Mouse (Mus musculus) hindbrain, embryonic 16.5 days (tissue): ENCODE data around the gene Ago3. TPM values are rescaled to one million over a fixed set of nuclear protein-coding genes. Genes with fewer than 3 reads are reported as not detected.

Experiments
- ATAC-seq: fragments of 200-750 bp; cut with Nextera tagmentation; 2 replicates; pipeline ENCODE4 v1.8.0; 2017; ENCODE audit warnings: moderate TSS enrichment, moderate library complexity
- H3K27ac ChIP-seq: fragments of 300-500 bp; sonication (generic); 2 replicates; pipeline ENCODE4 v1.5.1; 2014; ENCODE audit warnings: low read depth, mild to moderate bottlenecking, control low read depth, low read length, moderate library complexity
- H3K27me3 ChIP-seq: fragments of 300-500 bp; sonication (generic); replicated peaks from 2 replicates; pipeline ENCODE4 v1.6.1; 2014; ENCODE audit warnings: low read length; ENCODE audit not compliant: control insufficient read depth, insufficient read depth
- H3K36me3 ChIP-seq: fragments of 300-500 bp; sonication (generic); 2 replicates; pipeline ENCODE4 v1.6.1; 2014; ENCODE audit warnings: mild to moderate bottlenecking, low read length, moderate library complexity, mixed read lengths; ENCODE audit not compliant: control insufficient read depth, insufficient read depth
- H3K4me1 ChIP-seq: fragments of 300-500 bp; sonication (generic); 2 replicates; pipeline ENCODE4 v1.6.1; 2014; ENCODE audit warnings: low read depth, low read length; ENCODE audit not compliant: control insufficient read depth, insufficient read depth
- H3K4me2 ChIP-seq: fragments of 300-500 bp; sonication (generic); 2 replicates; pipeline ENCODE4 v1.6.1; 2014; ENCODE audit warnings: mild to moderate bottlenecking, low read length, control low read depth, moderate library complexity
- H3K4me3 ChIP-seq: fragments of 300-500 bp; sonication (generic); 2 replicates; pipeline ENCODE4 v1.5.1; 2014; ENCODE audit warnings: mild to moderate bottlenecking, low read length, control low read depth, moderate library complexity
- H3K9ac ChIP-seq: fragments of 300-500 bp; sonication (generic); 2 replicates; pipeline ENCODE4 v1.6.1; 2014; ENCODE audit warnings: low read depth, mild to moderate bottlenecking, control low read depth, low read length, moderate library complexity
- H3K9me3 ChIP-seq: fragments of 300-500 bp; sonication (generic); 2 replicates; pipeline ENCODE4 v1.6.1; 2014; ENCODE audit warnings: mild to moderate bottlenecking, low read length, moderate library complexity; ENCODE audit not compliant: control insufficient read depth
- WGBS: fragments of 180-500 bp; shearing (Covaris S2); extraction: QIAGEN DNeasy Blood & Tissue Kit; methylation state at CpG from one replicate; pipeline ENCODE4 v1.1.7; 2014; 5-methylcytosine and 5-hydroxymethylcytosine counted together
- polyA plus RNA-seq: library from polyadenylated mRNA; unstranded; fragments of >200 nt; fragmentation: Nextera tagmentation; extraction: Ambion mirVana; gene quantifications from 2 replicates; pipeline ENCODE4 v1.2.1, GENCODE M21; 2015

Ago3 gene
- polyA plus RNA-seq, 1 experiment from 2014 or later, result 12.4 TPM

GRCm38 (mm10) chr4:126309211-126309921 lies 120.0 kb downstream of the Ago3 start:
- ATAC-seq, result peak; percentile 72
- no peaks in the 10 kb centered on the region for H3K36me3 ChIP-seq
- H3K9ac ChIP-seq, result peak overlapping the region; percentile 33
- H3K9me3 ChIP-seq, result no peaks in the 10 kb centered on the region
- peak overlapping the region; percentile 56 for H3K4me2 ChIP-seq
- H3K27me3 ChIP-seq, result no peaks in the 10 kb centered on the region
- H3K27ac ChIP-seq, result no peak overlapping the region
- WGBS, result 17% methylated on average over 20 of the region's 20 CpGs
- no peaks in the 10 kb centered on the region; the same call in 1 of the 2 replicates for H3K4me1 ChIP-seq
- peak overlapping the region; percentile 34 for H3K4me3 ChIP-seq

GRCm38 (mm10) chr4:126306827-126307226 lies 122.5 kb downstream of the Ago3 start:
- ATAC-seq, result no peak
- WGBS, result 20% methylated on average over 2 of the region's 2 CpGs
- Histone ChIP-seq H3K36me3 (no peaks in the 10 kb centered on the region), H3K4me1 (peaks cover 1% of the 10 kb centered on the region), H3K9me3 (no peaks in the 10 kb centered on the region), H3K4me3 (no peak overlapping the region), H3K4me2 (no peak overlapping the region), H3K27ac (no peak overlapping the region), H3K9ac (no peak overlapping the region), H3K27me3 (peaks cover 11% of the 10 kb centered on the region)

GRCm38 (mm10) chr4:126306058-126306457 lies 123.3 kb downstream of the Ago3 start:
- Histone ChIP-seq H3K4me1 (peaks cover 9% of the 10 kb centered on the region), H3K4me3 (no peak overlapping the region), H3K27ac (no peak overlapping the region), H3K9me3 (no peaks in the 10 kb centered on the region), H3K9ac (no peak overlapping the region), H3K4me2 (no peak overlapping the region), H3K36me3 (no peaks in the 10 kb centered on the region), H3K27me3 (peaks cover 18% of the 10 kb centered on the region)
- 90% methylated on average over 6 of the region's 6 CpGs for whole genome bisulfite sequencing
- no peak for ATAC-seq

- no peak overlapping the region for H3K4me2 ChIP-seq
- H3K27me3 ChIP-seq, result peaks cover 24% of the 10 kb centered on the region
- no peak for ATAC-seq
- no peak overlapping the region for H3K4me3 ChIP-seq
- no peak overlapping the region for H3K27ac ChIP-seq
- 88% methylated on average over 1 of the region's 1 CpGs for WGBS
- no peaks in the 10 kb centered on the region for H3K9me3 ChIP-seq
- H3K4me1 ChIP-seq, result peaks cover 13% of the 10 kb centered on the region
- no peaks in the 10 kb centered on the region for H3K36me3 ChIP-seq
- no peak overlapping the region for H3K9ac ChIP-seq
Observed at GRCm38 (mm10) chr4:126305428-126305827, 123.9 kb downstream of the Ago3 start.

DNA sequence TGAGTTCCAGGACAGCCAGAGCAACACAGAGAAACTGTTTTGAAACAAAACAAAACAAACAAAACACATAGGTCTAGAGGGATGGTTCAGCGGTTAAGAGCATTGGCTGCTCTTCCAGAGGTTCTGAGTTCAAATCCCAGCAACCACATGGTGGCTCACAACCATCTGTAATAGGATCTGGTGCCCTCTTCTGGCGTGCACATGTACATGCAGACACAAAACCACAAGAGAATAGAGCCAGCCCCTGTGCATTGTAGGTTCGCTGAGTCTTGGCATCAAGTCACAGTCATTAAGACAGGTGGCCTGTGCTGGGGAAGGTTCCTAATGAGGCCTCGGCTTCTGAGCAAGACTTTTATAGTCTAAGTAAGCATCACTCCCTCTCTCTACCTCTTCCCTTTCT lies 125.5 kb downstream of the Ago3 start:
- Histone ChIP-seq H3K9me3 (no peaks in the 10 kb centered on the region), H3K9ac (no peak overlapping the region), H3K4me1 (peaks cover 13% of the 10 kb centered on the region), H3K4me2 (no peak overlapping the region), H3K4me3 (no peak overlapping the region), H3K27ac (no peak overlapping the region), H3K27me3 (peaks cover 34% of the 10 kb centered on the region), H3K36me3 (no peaks in the 10 kb centered on the region)
- WGBS, result 54% methylated on average over 4 of the region's 4 CpGs
- ATAC-seq, result no peak

DNA sequence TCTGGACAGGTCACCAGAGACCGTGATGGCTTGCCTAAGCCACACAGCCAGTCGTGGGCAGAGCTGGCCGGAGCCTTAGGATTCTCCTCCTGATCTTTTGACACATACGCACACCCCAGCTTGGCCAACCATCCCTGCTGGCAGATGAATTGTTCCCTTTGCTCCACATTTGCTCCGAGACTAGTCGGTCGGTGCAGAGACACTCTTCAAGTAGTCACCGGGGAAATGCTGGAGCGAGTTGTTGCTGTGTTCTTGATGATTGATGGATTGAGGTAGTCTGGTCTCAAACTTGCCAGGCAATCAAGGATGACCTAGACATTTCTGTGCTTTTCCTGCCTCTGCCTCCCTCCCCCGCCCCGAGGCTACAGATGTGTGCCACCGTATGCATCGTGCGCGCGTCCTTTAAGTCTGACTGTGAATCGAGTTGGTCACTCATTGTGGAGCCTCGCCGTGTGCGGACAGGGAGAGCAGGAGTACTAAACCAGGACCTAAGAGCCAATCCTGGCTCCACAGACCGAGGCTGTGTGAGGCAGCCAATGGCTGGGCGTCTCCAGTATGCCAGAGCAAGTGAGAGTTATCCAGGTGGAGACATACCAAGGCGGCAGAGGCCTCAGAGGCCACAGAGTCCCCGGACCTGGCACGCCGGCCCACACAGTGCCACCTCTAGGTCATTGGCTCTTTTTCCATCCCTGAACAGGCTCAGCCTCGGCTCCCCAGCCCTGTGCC lies 127.6 kb downstream of the Ago3 start:
- peak overlapping the region; percentile 30 for H3K4me3 ChIP-seq
- WGBS, result 1% methylated on average over 27 of the region's 27 CpGs
- no peaks in the 10 kb centered on the region for H3K36me3 ChIP-seq
- peak overlapping the region; percentile 53 for H3K4me2 ChIP-seq
- ATAC-seq, result no peak
- H3K27ac ChIP-seq, result no peak overlapping the region
- no peaks in the 10 kb centered on the region for H3K9me3 ChIP-seq
- peak overlapping the region; percentile 39 for H3K9ac ChIP-seq
- H3K4me1 ChIP-seq, result peaks cover 18% of the 10 kb centered on the region
- peaks cover 43% of the 10 kb centered on the region for H3K27me3 ChIP-seq

DNA sequence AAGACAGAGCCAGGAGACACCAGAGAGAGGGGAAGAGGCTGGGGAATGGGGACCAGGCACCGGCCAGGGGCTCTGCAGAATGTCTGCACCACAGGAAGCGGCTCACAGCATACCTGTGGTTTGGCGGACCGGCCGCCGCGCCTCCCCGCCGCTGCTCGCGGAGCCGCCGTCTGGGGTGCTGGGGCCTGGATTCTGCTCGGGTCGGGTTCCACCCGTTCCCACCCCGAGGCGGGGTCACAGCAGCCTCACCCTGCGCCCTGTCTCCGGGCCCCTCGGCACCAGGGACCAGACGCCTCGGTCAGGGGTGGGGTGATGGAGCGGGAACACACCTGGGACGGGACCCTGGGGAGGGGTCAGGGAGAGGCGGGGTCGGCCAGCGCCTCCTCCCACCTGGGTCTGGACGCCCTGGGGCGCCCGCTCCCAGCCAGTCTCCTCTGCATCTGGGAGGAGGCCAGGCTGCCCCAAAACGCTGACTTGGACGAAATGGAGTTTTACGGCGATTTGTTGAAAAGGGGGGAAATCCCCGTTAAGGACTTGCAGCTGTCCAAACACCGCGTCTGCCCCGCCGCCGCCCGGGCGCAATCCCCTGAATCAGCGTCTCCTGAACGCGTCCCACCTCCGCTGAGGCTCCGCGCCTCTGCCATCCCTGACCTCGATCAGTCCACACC lies 128.3 kb downstream of the Ago3 start:
- H3K4me3 ChIP-seq, result peak overlapping the region; percentile 30
- peak overlapping the region; percentile 39 for H3K9ac ChIP-seq
- under 1% methylated on average over 40 of the region's 50 CpGs for WGBS
- H3K27ac ChIP-seq, result no peak overlapping the region
- ATAC-seq, result no peak
- peaks cover 47% of the 10 kb centered on the region for H3K27me3 ChIP-seq
- peaks cover 24% of the 10 kb centered on the region for H3K4me1 ChIP-seq
- H3K9me3 ChIP-seq, result no peaks in the 10 kb centered on the region
- no peaks in the 10 kb centered on the region for H3K36me3 ChIP-seq
- H3K4me2 ChIP-seq, result peak overlapping the region; percentile 53

DNA sequence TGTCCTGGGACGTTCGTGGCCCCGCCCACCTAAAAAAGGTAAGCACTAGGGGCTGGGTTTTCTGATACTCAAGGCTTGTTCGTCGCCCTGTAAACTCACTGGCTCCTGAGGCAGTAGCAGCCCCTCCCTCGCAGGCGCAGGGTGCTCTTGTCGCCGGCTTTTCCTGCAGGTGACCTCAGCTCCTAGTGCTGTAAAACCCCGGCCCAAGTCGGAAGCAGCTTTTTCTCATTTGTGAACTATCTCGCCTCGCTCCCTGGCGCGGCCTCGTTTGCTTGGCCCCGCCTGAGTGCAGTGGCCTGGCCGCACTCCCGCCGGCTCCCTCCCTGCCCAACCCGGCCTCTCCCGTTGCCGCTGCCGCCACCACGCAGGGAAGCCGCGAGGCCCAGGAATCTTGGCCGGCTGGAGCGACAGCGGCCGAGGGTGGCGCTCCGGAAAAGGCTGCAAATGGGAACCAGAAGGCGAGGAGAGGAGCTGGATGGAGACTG lies 132.7 kb downstream of the Ago3 start:
- ATAC-seq, result peak; percentile 38; the same call in 1 of the 2 replicates
- Histone ChIP-seq H3K9me3 (no peaks in the 10 kb centered on the region), H3K36me3 (no peaks in the 10 kb centered on the region), H3K27ac (no peak overlapping the region; the same call in 1 of the 2 replicates), H3K9ac (peak overlapping the region; percentile 68), H3K4me1 (peaks cover 21% of the 10 kb centered on the region), H3K4me3 (peak overlapping the region; percentile 39), H3K27me3 (peaks cover 34% of the 10 kb centered on the region), H3K4me2 (peak overlapping the region; percentile 75)
- 2% methylated on average over 31 of the region's 34 CpGs for WGBS

GRCm38 (mm10) chr4:126295937-126296336 lies 133.4 kb downstream of the Ago3 start:
- peaks cover 14% of the 10 kb centered on the region for H3K4me1 ChIP-seq
- peaks cover 28% of the 10 kb centered on the region for H3K27me3 ChIP-seq
- H3K9ac ChIP-seq, result no peak overlapping the region; the same call in 1 of the 2 replicates
- no peak overlapping the region for H3K4me3 ChIP-seq
- H3K27ac ChIP-seq, result no peak overlapping the region
- H3K4me2 ChIP-seq, result no peak overlapping the region
- ATAC-seq, result no peak
- H3K36me3 ChIP-seq, result no peaks in the 10 kb centered on the region
- no peaks in the 10 kb centered on the region for H3K9me3 ChIP-seq
- WGBS, result 31% methylated on average over 4 of the region's 4 CpGs
